Mouse (Mus musculus): ENCODE measurements around the gene Olfr228. TPM values are rescaled to one million over a fixed set of nuclear protein-coding genes. Genes with fewer than 3 reads are reported as not detected.

Olfr228 gene
- polyA plus RNA-seq, 1 experiment from 2014 or later, result not detected

Other genes starting within 250 kb of the Olfr228 start
- not detected in 2 replicates for gene Olfr1048, start 247.1 kb downstream of the Olfr228 start, polyA plus RNA-seq (2014; fragmentation: Nextera tagmentation; extraction: Ambion mirVana)
- not detected in 2 replicates for gene Olfr1049, start 229.1 kb downstream of the Olfr228 start, polyA plus RNA-seq (2014; fragmentation: Nextera tagmentation; extraction: Ambion mirVana)
- not detected in 2 replicates for gene Olfr1051, start 208.3 kb downstream of the Olfr228 start, polyA plus RNA-seq (2014; fragmentation: Nextera tagmentation; extraction: Ambion mirVana)
- gene Olfr1052, start 194.9 kb downstream of the Olfr228 start, polyA plus RNA-seq (2014; fragmentation: Nextera tagmentation; extraction: Ambion mirVana), result not detected in 2 replicates
- gene Olfr1053, start 172.1 kb downstream of the Olfr228 start, polyA plus RNA-seq (2014; fragmentation: Nextera tagmentation; extraction: Ambion mirVana), result not detected in 2 replicates
- not detected in 2 replicates for gene Olfr1054, start 152.0 kb downstream of the Olfr228 start, polyA plus RNA-seq (2014; fragmentation: Nextera tagmentation; extraction: Ambion mirVana)
- not detected in 2 replicates for gene Olfr1055, start 137.1 kb downstream of the Olfr228 start, polyA plus RNA-seq (2014; fragmentation: Nextera tagmentation; extraction: Ambion mirVana)
- not detected in 2 replicates for gene Olfr1056, start 124.9 kb downstream of the Olfr228 start, polyA plus RNA-seq (2014; fragmentation: Nextera tagmentation; extraction: Ambion mirVana)
- not detected in 2 replicates for gene Olfr1057, start 109.0 kb downstream of the Olfr228 start, polyA plus RNA-seq (2014; fragmentation: Nextera tagmentation; extraction: Ambion mirVana)
- not detected in 2 replicates for gene Olfr1058, start 98.8 kb downstream of the Olfr228 start, polyA plus RNA-seq (2014; fragmentation: Nextera tagmentation; extraction: Ambion mirVana)
- gene Olfr1061, start 73.3 kb downstream of the Olfr228 start, polyA plus RNA-seq (2014; fragmentation: Nextera tagmentation; extraction: Ambion mirVana), result not detected in 2 replicates
- gene Olfr1062, start 60.6 kb downstream of the Olfr228 start, polyA plus RNA-seq (2014; fragmentation: Nextera tagmentation; extraction: Ambion mirVana), result not detected in 2 replicates
- gene Olfr1065, start 36.8 kb downstream of the Olfr228 start, polyA plus RNA-seq (2014; fragmentation: Nextera tagmentation; extraction: Ambion mirVana), result not detected in 2 replicates
- gene Olfr1066, start 31.1 kb downstream of the Olfr228 start, polyA plus RNA-seq (2014; fragmentation: Nextera tagmentation; extraction: Ambion mirVana), result not detected in 2 replicates
- gene Olfr1076, start 21.1 kb upstream of the Olfr228 start, polyA plus RNA-seq (2014; fragmentation: Nextera tagmentation; extraction: Ambion mirVana), result not detected in 2 replicates
- not detected in 2 replicates for gene Olfr1079, start 55.1 kb upstream of the Olfr228 start, polyA plus RNA-seq (2014; fragmentation: Nextera tagmentation; extraction: Ambion mirVana)
- gene Olfr1080, start 70.8 kb upstream of the Olfr228 start, polyA plus RNA-seq (2014; fragmentation: Nextera tagmentation; extraction: Ambion mirVana), result not detected in 2 replicates
- gene Olfr1082, start 111.6 kb upstream of the Olfr228 start, polyA plus RNA-seq (2014; fragmentation: Nextera tagmentation; extraction: Ambion mirVana), result not detected in 2 replicates
- not detected in 2 replicates for gene Olfr1084, start 152.3 kb upstream of the Olfr228 start, polyA plus RNA-seq (2014; fragmentation: Nextera tagmentation; extraction: Ambion mirVana)
- gene Olfr1085, start 174.6 kb upstream of the Olfr228 start, polyA plus RNA-seq (2014; fragmentation: Nextera tagmentation; extraction: Ambion mirVana), result not detected in 2 replicates
- not detected in 2 replicates for gene Olfr1086, start 192.7 kb upstream of the Olfr228 start, polyA plus RNA-seq (2014; fragmentation: Nextera tagmentation; extraction: Ambion mirVana)
- gene Olfr1087, start 211.0 kb upstream of the Olfr228 start, polyA plus RNA-seq (2014; fragmentation: Nextera tagmentation; extraction: Ambion mirVana), result not detected in 2 replicates
- not detected in 2 replicates for gene Olfr1089, start 246.3 kb upstream of the Olfr228 start, polyA plus RNA-seq (2014; fragmentation: Nextera tagmentation; extraction: Ambion mirVana)